Comparison of ENCODE assay signal across 9 mouse cellular contexts in genomic region chr2:43555062-43555888, GRCm38 (mm10). TPM values are rescaled to one million over a fixed set of nuclear protein-coding genes. Genes with fewer than 3 reads are reported as not detected.
DNase-seq lines count a peak whose midpoint lies in the region; ATAC-seq and TF ChIP-seq lines count a peak whose summit lies in the region.
"Had no signal": no experiment of that assay in that cellular context is flagged by ENCODE, and none has a peak within 500 bp of the region (broad histone marks: within the 10 kb centered on the region; RNA-seq: fewer than 3 reads in every experiment).

Kynu (plus strand) TSS chr2:43555329.

- H3K9ac ChIP-seq in midbrain, embryonic 16.5 days (ENCODE audit: low read depth, low read length), result no peak within 1 kb of the TSS
- H3K9ac ChIP-seq in intestine, embryonic 16.5 days (ENCODE audit: low read depth, low read length), result peak within 1 kb of the TSS; percentile 43
- no peak within 1 kb of the TSS for H3K9ac ChIP-seq in liver, embryonic 16.5 days (ENCODE audit: low read depth, low read length)
- no peak within 1 kb of the TSS for H3K9ac ChIP-seq in stomach, postnatal 0 days (ENCODE audit: low read length)
- no peak within 1 kb of the TSS for H3K9ac ChIP-seq in forebrain, embryonic 15.5 days (replicated peaks)
- H3K9ac ChIP-seq: forebrain, postnatal 0 days had no signal

- no peak within 1 kb of the TSS for H3K27ac ChIP-seq in midbrain, embryonic 10.5 days (replicated peaks)
- H3K27ac ChIP-seq in midbrain, embryonic 16.5 days (ENCODE audit: low read length), result no peak within 1 kb of the TSS
- peak within 1 kb of the TSS; percentile 82 for H3K27ac ChIP-seq in intestine, embryonic 16.5 days (ENCODE audit: low read length)
- peak within 1 kb of the TSS; percentile 58 for H3K27ac ChIP-seq in liver, embryonic 16.5 days (ENCODE audit: low read length)
- 0 out of 2 replicates have a peak within 1 kb of the TSS, but pooled peaks have one; percentile 30 for H3K27ac ChIP-seq in stomach, postnatal 0 days (replicated peaks)
- no peak within 1 kb of the TSS for H3K27ac ChIP-seq in forebrain, embryonic 15.5 days (replicated peaks)

- H3K36me3 ChIP-seq in midbrain, embryonic 10.5 days, result no peaks in the 10 kb centered on the region
- H3K36me3 ChIP-seq in midbrain, embryonic 16.5 days (ENCODE audit: control insufficient read depth, insufficient read depth, low read length), result no peaks in the 10 kb centered on the region
- H3K36me3 ChIP-seq in intestine, embryonic 16.5 days (ENCODE audit: control insufficient read depth, insufficient read depth, low read length), result no peaks in the 10 kb centered on the region
- H3K36me3 ChIP-seq in liver, embryonic 16.5 days (ENCODE audit: control insufficient read depth, insufficient read depth), result no peaks in the 10 kb centered on the region
- no peaks in the 10 kb centered on the region for H3K36me3 ChIP-seq in stomach, postnatal 0 days (ENCODE audit: control insufficient read depth, insufficient read depth, low read length)
- no peaks in the 10 kb centered on the region for H3K36me3 ChIP-seq in forebrain, embryonic 15.5 days

- H3K4me1 ChIP-seq in midbrain, embryonic 10.5 days, result peaks cover 21% of the 10 kb centered on the region
- no peaks in the 10 kb centered on the region for H3K4me1 ChIP-seq in midbrain, embryonic 16.5 days (ENCODE audit: control insufficient read depth, insufficient read depth, low read length)
- no peaks in the 10 kb centered on the region for H3K4me1 ChIP-seq in intestine, embryonic 16.5 days (ENCODE audit: control insufficient read depth, insufficient read depth, low read length)
- H3K4me1 ChIP-seq in liver, embryonic 16.5 days (ENCODE audit: control insufficient read depth, low read depth, low read length), result no peaks in the 10 kb centered on the region; the same call in 1 of the 2 replicates
- no peaks in the 10 kb centered on the region for H3K4me1 ChIP-seq in stomach, postnatal 0 days (replicated peaks; ENCODE audit: control insufficient read depth, insufficient read depth)
- no peaks in the 10 kb centered on the region for H3K4me1 ChIP-seq in forebrain, embryonic 15.5 days

- WGBS in midbrain, embryonic 10.5 days, result 26% methylated on average over 9 of the region's 9 CpGs
- WGBS in midbrain, embryonic 16.5 days, result 32% methylated on average over 9 of the region's 9 CpGs
- WGBS in intestine, embryonic 16.5 days, result 15% methylated on average over 9 of the region's 9 CpGs
- 20% methylated on average over 9 of the region's 9 CpGs for WGBS in liver, embryonic 16.5 days (ENCODE audit: insufficient replicate concordance)
- 13% methylated on average over 9 of the region's 9 CpGs for whole genome bisulfite sequencing in stomach, postnatal 0 days
- WGBS in forebrain, embryonic 15.5 days, result 34% methylated on average over 9 of the region's 9 CpGs

- no peaks in the 10 kb centered on the region for H3K9me3 ChIP-seq in midbrain, embryonic 10.5 days (replicated peaks)
- H3K9me3 ChIP-seq in midbrain, embryonic 16.5 days (replicated peaks; ENCODE audit: control insufficient read depth, low read length, poor library complexity, severe bottlenecking), result no peaks in the 10 kb centered on the region
- no peaks in the 10 kb centered on the region for H3K9me3 ChIP-seq in intestine, embryonic 16.5 days (ENCODE audit: control insufficient read depth, low read length)
- no peaks in the 10 kb centered on the region for H3K9me3 ChIP-seq in liver, embryonic 16.5 days (replicated peaks; ENCODE audit: control insufficient read depth, low read length)
- H3K9me3 ChIP-seq in stomach, postnatal 0 days (ENCODE audit: control insufficient read depth, low read length), result no peaks in the 10 kb centered on the region
- H3K9me3 ChIP-seq in forebrain, embryonic 15.5 days, result no peaks in the 10 kb centered on the region

- no peak within 1 kb of the TSS for H3K4me3 ChIP-seq in midbrain, embryonic 10.5 days
- no peak within 1 kb of the TSS for H3K4me3 ChIP-seq in midbrain, embryonic 16.5 days (ENCODE audit: low read depth, low read length)
- peak within 1 kb of the TSS; percentile 16 for H3K4me3 ChIP-seq in intestine, embryonic 16.5 days (ENCODE audit: low read length)
- peak within 1 kb of the TSS; percentile 49 for H3K4me3 ChIP-seq in liver, embryonic 16.5 days (ENCODE audit: low read depth, low read length)
- no peak within 1 kb of the TSS for H3K4me3 ChIP-seq in stomach, postnatal 0 days (ENCODE audit: low read depth, low read length)
- no peak within 1 kb of the TSS for H3K4me3 ChIP-seq in forebrain, embryonic 15.5 days

- DNase-seq in midbrain, embryonic 10.5 days (ENCODE audit: low spot score), result peak; percentile 50
- peak; percentile 31 for DNase-seq in stomach, postnatal 0 days (ENCODE audit: low spot score)
- no peak for DNase-seq in cerebellum, adult 9-10 months
- no peak for DNase-seq in heart, postnatal 14 days
- DNase-seq: forebrain, postnatal 0 days had no signal

- intact Hi-C loops in heart, postnatal 14 days (cut with DNase I), result no loop called here

- TF ChIP-seq EP300 in stomach, postnatal 0 days (optimal IDR thresholded peaks at IDR 0.05), result no peak

- H3K27me3 ChIP-seq in midbrain, embryonic 10.5 days (ENCODE audit: low read depth, poor library complexity, severe bottlenecking), result no peaks in the 10 kb centered on the region
- H3K27me3 ChIP-seq in midbrain, embryonic 16.5 days (ENCODE audit: control insufficient read depth, insufficient read depth, low read depth, low read length), result no peaks in the 10 kb centered on the region
- no peaks in the 10 kb centered on the region for H3K27me3 ChIP-seq in intestine, embryonic 16.5 days (replicated peaks; ENCODE audit: control insufficient read depth, insufficient read depth, low read length)
- no peaks in the 10 kb centered on the region for H3K27me3 ChIP-seq in liver, embryonic 16.5 days (ENCODE audit: control insufficient read depth, insufficient read depth, low read depth, low read length)
- no peaks in the 10 kb centered on the region for H3K27me3 ChIP-seq in stomach, postnatal 0 days (ENCODE audit: control insufficient read depth, insufficient read depth, low read length)
- H3K27me3 ChIP-seq in forebrain, embryonic 15.5 days, result no peaks in the 10 kb centered on the region

- H3K4me2 ChIP-seq in midbrain, embryonic 16.5 days (ENCODE audit: low read length), result no peak within 1 kb of the TSS
- H3K4me2 ChIP-seq in intestine, embryonic 16.5 days (ENCODE audit: low read depth, low read length), result peak within 1 kb of the TSS; percentile 35
- peak within 1 kb of the TSS; percentile 30 for H3K4me2 ChIP-seq in liver, embryonic 16.5 days (ENCODE audit: low read depth, low read length)
- H3K4me2 ChIP-seq in stomach, postnatal 0 days (replicated peaks; ENCODE audit: low read depth), result no peak within 1 kb of the TSS
- H3K4me2 ChIP-seq in forebrain, embryonic 15.5 days (replicated peaks), result no peak within 1 kb of the TSS

- TF ChIP-seq CTCF in stomach, postnatal 0 days (IDR thresholded peaks at IDR 0.05; ENCODE audit: low read depth), result no peak

- no peak for ATAC-seq in midbrain, embryonic 16.5 days
- ATAC-seq in intestine, embryonic 16.5 days, result peak; percentile 67
- ATAC-seq in liver, embryonic 16.5 days (ENCODE audit: low read depth), result peak; percentile 73
- peak; percentile 53; the same call in 1 of the 2 replicates for ATAC-seq in stomach, postnatal 0 days (ENCODE audit: low FRiP score, low TSS enrichment)
- no peak for ATAC-seq in forebrain, embryonic 15.5 days (replicated peaks)
- ATAC-seq: forebrain, postnatal 0 days had no signal

RNA-seq across cellular contexts. Expression of gene Kynu, which starts in this region (rescaled TPM):
- polyA plus RNA-seq in midbrain, embryonic 10.5 days (2016; fragmentation: Nextera tagmentation; extraction: Ambion mirVana), result 1.1 and 2.2 TPM in 2 replicates
- polyA plus RNA-seq in midbrain, embryonic 16.5 days (2015; fragmentation: Nextera tagmentation; extraction: Ambion mirVana), result 0.09 and 0.21 TPM in 2 replicates
- 4.6 and 5.0 TPM in 2 replicates for polyA plus RNA-seq in intestine, embryonic 16.5 days (2015; fragmentation: Nextera tagmentation; extraction: Ambion mirVana)
- 7.5 and 8.9 TPM in 2 replicates for polyA plus RNA-seq in liver, embryonic 16.5 days (2015; fragmentation: Nextera tagmentation; extraction: Ambion mirVana)
- polyA plus RNA-seq in stomach, postnatal 0 days (2015; fragmentation: Nextera tagmentation; extraction: Ambion mirVana), result 6.2 and 7.0 TPM in 2 replicates
- polyA plus RNA-seq in forebrain, embryonic 15.5 days (2015; fragmentation: Nextera tagmentation; extraction: Ambion mirVana), result 0.17 and 0.20 TPM in 2 replicates
- total RNA-seq in heart, postnatal 14 days (2021), result not detected
- total RNA-seq: forebrain, postnatal 0 days had no signal
- polyA plus RNA-seq: forebrain, postnatal 0 days had no signal

Comparison
In these comparisons a context has a peak if more than half of its experiments do, and no peak if none do; other contexts are left out.
1. DNase-seq: peak in midbrain, embryonic 10.5 days (single experiment) and stomach, postnatal 0 days (single experiment); none in cerebellum, adult 9-10 months (single experiment) and heart, postnatal 14 days (0 of 2).
2. H3K27ac ChIP-seq: peak in intestine, embryonic 16.5 days (single experiment), liver, embryonic 16.5 days (single experiment) and stomach, postnatal 0 days (single experiment); none in midbrain, embryonic 10.5 days (single experiment), midbrain, embryonic 16.5 days (single experiment) and forebrain, embryonic 15.5 days (single experiment).
3. H3K4me3 ChIP-seq: peak in intestine, embryonic 16.5 days (single experiment) and liver, embryonic 16.5 days (single experiment); none in midbrain, embryonic 10.5 days (single experiment), midbrain, embryonic 16.5 days (single experiment), stomach, postnatal 0 days (single experiment) and forebrain, embryonic 15.5 days (single experiment).
4. ATAC-seq: peak in intestine, embryonic 16.5 days (single experiment), liver, embryonic 16.5 days (single experiment) and stomach, postnatal 0 days (single experiment); none in midbrain, embryonic 16.5 days (single experiment) and forebrain, embryonic 15.5 days (single experiment).
5. H3K4me2 ChIP-seq: peak in intestine, embryonic 16.5 days (single experiment) and liver, embryonic 16.5 days (single experiment); none in midbrain, embryonic 16.5 days (single experiment), stomach, postnatal 0 days (single experiment) and forebrain, embryonic 15.5 days (single experiment).